In the genomic region with DNA sequence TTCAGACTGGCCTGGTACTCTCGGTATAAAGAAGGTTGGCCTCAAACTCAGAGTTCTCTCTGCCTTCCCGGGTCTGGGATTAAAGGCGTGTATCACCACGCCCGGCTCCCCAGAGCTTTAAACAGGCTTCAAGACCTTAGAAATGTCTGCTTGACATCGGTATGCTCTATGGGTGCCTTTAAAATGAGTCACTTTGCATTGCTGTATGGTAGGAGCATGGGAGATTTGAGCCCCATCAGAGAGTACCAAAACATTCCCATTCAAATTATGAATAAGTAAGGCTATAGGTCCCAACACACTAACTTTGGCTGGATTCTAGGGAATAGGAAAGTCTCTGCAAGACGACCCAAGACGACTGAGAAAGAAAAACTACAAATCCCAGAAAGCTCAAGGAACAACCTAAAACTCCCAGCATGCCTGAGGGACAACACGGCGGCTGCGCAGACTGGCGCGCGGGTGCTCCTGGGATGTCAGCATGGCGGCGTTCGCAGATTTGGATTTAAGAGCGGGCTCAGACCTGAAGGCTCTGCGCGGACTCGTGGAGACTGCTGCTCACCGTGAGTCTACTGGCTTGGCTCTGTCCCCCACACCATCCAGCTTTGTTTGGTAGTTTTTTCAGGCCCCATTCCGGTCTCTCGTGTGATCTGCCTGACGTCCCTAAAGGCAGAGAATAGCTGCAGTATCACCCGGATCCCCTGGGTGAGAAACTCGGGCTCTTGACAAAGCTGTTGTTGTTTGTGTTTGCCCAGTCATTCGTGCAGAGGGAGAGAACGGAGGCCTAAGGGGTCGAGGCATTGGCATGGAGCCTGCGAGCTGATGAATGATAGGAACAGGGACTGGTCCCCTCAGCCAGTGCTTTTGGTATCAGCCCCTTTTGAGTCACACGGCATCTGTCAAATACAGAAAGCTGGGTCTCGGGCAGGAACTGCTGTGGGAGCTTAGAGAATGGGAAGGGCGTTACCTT, we compare ENCODE assay signal across 8 mouse cellular contexts. TPM values are rescaled to one million over a fixed set of nuclear protein-coding genes. Genes with fewer than 3 reads are reported as not detected.
A peak's percentile ranks its signal among the peaks of the same experiment; 100 is the strongest.
DNase-seq lines count a peak whose midpoint lies in the region; ATAC-seq and TF ChIP-seq lines count a peak whose summit lies in the region.

TSS of gene Rpp30 (plus strand) at position 455 of the 964 bp plus-strand sequence.

- H3K27ac ChIP-seq in hindbrain, embryonic 13.5 days: peak within 1 kb of the TSS; percentile 45

- H3K27me3 ChIP-seq in Patski: peaks cover 29% of the 10 kb centered on the region
- H3K27me3 ChIP-seq in hindbrain, embryonic 13.5 days: no peaks in the 10 kb centered on the region

- H3K4me3 ChIP-seq in hindbrain, embryonic 13.5 days: peak within 1 kb of the TSS; percentile 63

- peaks cover 10% of the 10 kb centered on the region for H3K4me1 ChIP-seq in hindbrain, embryonic 13.5 days (replicated peaks)

- H3K9me3 ChIP-seq in hindbrain, embryonic 13.5 days: no peaks in the 10 kb centered on the region

- ATAC-seq in Patski: peak; percentile 85
- peak; percentile 96 for ATAC-seq in hindbrain, embryonic 13.5 days (ENCODE audit: low FRiP score)

- peak; percentile 38 for DNase-seq in Patski (ENCODE audit: low read depth, low spot score)
- peak; percentile 88 to 89 for DNase-seq in cerebellum, postnatal 14 days
- DNase-seq in frontal cortex, postnatal 14 days (ENCODE audit: low spot score in 2 of 2): peak; percentile 72 to 77
- DNase-seq in layer of hippocampus, postnatal 25 days (ENCODE audit: extremely low spot score in 1 of 2, low spot score in 1 of 2): peak; percentile 57 to 71
- DNase-seq in lung, postnatal 25 days (ENCODE audit: low spot score): peak; percentile 89
- DNase-seq in retina, embryonic 14.5 days (ENCODE audit: low spot score): peak; percentile 94
- peak; percentile 88 for DNase-seq in thymus, postnatal 4 days

- H3K9ac ChIP-seq in hindbrain, embryonic 13.5 days: peak within 1 kb of the TSS; percentile 82

- H3K36me3 ChIP-seq in hindbrain, embryonic 13.5 days: peaks cover 13% of the 10 kb centered on the region

- POLR2A ChIA-PET in Patski (lab: Charles Lee): interaction anchor here (0.9 kb wide), 1 partner anchor 350 kb away, joined by 3 read pairs; no protein-coding TSS in a partner anchor

- CTCF ChIA-PET in Patski (lab: Charles Lee): interaction anchor here (0.6 to 1.9 kb wide), 6 partner anchors 10 to 1093 kb away, joined by 3 to 6 read pairs (median 4); no protein-coding TSS in a partner anchor

- in situ Hi-C loops in Patski (cut with MboI; ENCODE audit: low pct_unique_long_range_greater_than_20kb): loop anchor here (25.0 kb wide), 1 partner anchor 1421 kb away; no protein-coding TSS in a partner anchor

- 2% methylated on average over 34 of the region's 34 CpGs for WGBS in hindbrain, embryonic 13.5 days

- H3K4me2 ChIP-seq in hindbrain, embryonic 13.5 days: peak within 1 kb of the TSS; percentile 68

- TF ChIP-seq CTCF in Patski (IDR thresholded peaks at IDR 0.05): no peak

RNA-seq across cellular contexts. Expression of gene Rpp30, which starts in this region (rescaled TPM):
- polyA plus RNA-seq in Patski (2021): 25.4 TPM
- 75.1 and 78.1 TPM in 2 replicates for polyA plus RNA-seq in hindbrain, embryonic 13.5 days (2015; fragmentation: Nextera tagmentation; extraction: Ambion mirVana)
- 10 to 100 TPM; 16.8 to 21.5 TPM for total RNA-seq in layer of hippocampus, postnatal 25 days (2021)

Comparison
In these comparisons a context has a peak if more than half of its experiments do, and no peak if none do; other contexts are left out.
1. Peak in every context shown above with its lines: DNase-seq, ATAC-seq, H3K4me3 ChIP-seq and H3K27ac ChIP-seq.
2. DNase-seq: peak in every context shown above with its lines; median percentile 94 in retina, embryonic 14.5 days; 89 in lung, postnatal 25 days; 88 in cerebellum, postnatal 14 days; 88 in thymus, postnatal 4 days; 74 in frontal cortex, postnatal 14 days; 64 in layer of hippocampus, postnatal 25 days; 38 in Patski.